23 mouse cellular contexts compared by ENCODE assay signal in the genomic region with DNA sequence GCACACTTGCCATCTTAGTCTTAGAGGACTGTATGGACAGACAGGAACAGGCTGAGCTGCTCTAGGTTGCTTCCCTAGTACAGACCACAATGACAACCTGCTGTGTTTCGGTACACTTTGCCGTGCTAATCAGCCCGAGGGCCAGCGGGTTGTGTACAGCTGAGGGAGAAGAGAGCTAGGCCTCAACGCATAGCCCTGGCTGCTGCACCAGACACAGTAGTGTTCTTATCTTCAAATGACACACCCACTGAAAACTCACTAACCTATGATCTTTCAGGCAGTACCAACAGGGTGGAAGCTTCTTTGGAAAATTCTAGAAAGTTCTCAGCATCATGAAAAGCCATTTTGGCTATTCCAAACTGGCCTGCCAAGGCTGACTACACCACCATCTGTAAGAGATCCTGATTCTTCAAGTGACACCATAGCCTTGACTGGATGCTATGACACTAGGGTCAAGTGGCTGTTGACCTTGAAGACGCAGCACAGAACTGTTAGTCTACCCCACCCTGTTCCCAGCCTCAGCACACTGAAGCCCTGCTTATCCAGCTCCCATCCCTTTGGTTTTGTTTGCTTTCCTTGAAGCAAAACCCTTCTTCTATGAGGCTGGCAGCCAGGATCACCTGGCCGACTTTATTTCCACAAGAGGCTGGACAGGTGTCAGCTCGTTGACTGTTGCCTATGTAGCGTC. TPM values are rescaled to one million over a fixed set of nuclear protein-coding genes. Genes with fewer than 3 reads are reported as not detected.
A peak's percentile ranks its signal among the peaks of the same experiment; 100 is the strongest.
DNase-seq lines count a peak whose midpoint lies in the region; ATAC-seq and TF ChIP-seq lines count a peak whose summit lies in the region.
"Had no signal": no experiment of that assay in that cellular context is flagged by ENCODE, and none has a peak within 500 bp of the region (broad histone marks: within the 10 kb centered on the region; RNA-seq: fewer than 3 reads in every experiment).

No protein-coding gene starts in this region.

- peak; percentile 73; the same call in 1 of the 2 replicates for ATAC-seq in stomach, embryonic 15.5 days (ENCODE audit: insufficient read depth, low FRiP score, low read depth)
- ATAC-seq in stomach, postnatal 0 days (ENCODE audit: low FRiP score, low TSS enrichment), result no peak
- peak; percentile 90 for ATAC-seq in liver, embryonic 14.5 days (ENCODE audit: insufficient read depth)
- no peak for ATAC-seq in forebrain, postnatal 0 days
- ATAC-seq: forebrain, embryonic 15.5 days; lung, postnatal 0 days had no signal

- peak overlapping the region; percentile 3; the same call in 1 of the 2 replicates for H3K27ac ChIP-seq in heart, embryonic 10.5 days
- H3K27ac ChIP-seq in stomach, embryonic 15.5 days, result no peak overlapping the region
- no peak overlapping the region for H3K27ac ChIP-seq in stomach, postnatal 0 days (replicated peaks)
- H3K27ac ChIP-seq in liver, embryonic 14.5 days, result peak overlapping the region; percentile 61
- no peak overlapping the region for H3K27ac ChIP-seq in forebrain, postnatal 0 days (ENCODE audit: low read depth, low read length)
- H3K27ac ChIP-seq: forebrain, embryonic 15.5 days; gastrocnemius, adult 2 months had no signal

- peak; percentile 84 for DNase-seq in heart, embryonic 10.5 days (ENCODE audit: low spot score)
- no peak for DNase-seq in heart, postnatal 10 days
- DNase-seq in stomach, postnatal 0 days (ENCODE audit: low spot score), result no peak
- peak; percentile 60 to 69 (median 67) for DNase-seq in liver, embryonic 14.5 days (ENCODE audit: low read depth in 3 of 3, low spot score in 3 of 3)
- DNase-seq in kidney, adult 8-10 months, result no peak
- DNase-seq in frontal cortex, adult 2 months (ENCODE audit: extremely low spot score in 1 of 2, low spot score in 1 of 2), result no peak
- DNase-seq in forebrain, postnatal 0 days, result no peak
- DNase-seq: adrenal gland, postnatal 14 days; cerebellum, adult 9-11 months; gastrocnemius, adult 2 months; heart, postnatal 36 days; kidney, adult 9 months; kidney, postnatal 36 days; layer of hippocampus, adult 9-11 months; thymus, postnatal 25 days had no signal

- no peaks in the 10 kb centered on the region for H3K36me3 ChIP-seq in heart, embryonic 10.5 days
- no peaks in the 10 kb centered on the region for H3K36me3 ChIP-seq in stomach, embryonic 15.5 days
- H3K36me3 ChIP-seq in stomach, postnatal 0 days (ENCODE audit: control insufficient read depth, insufficient read depth, low read length), result no peaks in the 10 kb centered on the region
- no peaks in the 10 kb centered on the region for H3K36me3 ChIP-seq in liver, embryonic 14.5 days (replicated peaks; ENCODE audit: control insufficient read depth, insufficient read depth, low read depth)
- no peaks in the 10 kb centered on the region for H3K36me3 ChIP-seq in forebrain, postnatal 0 days (ENCODE audit: insufficient read depth)
- H3K36me3 ChIP-seq: forebrain, embryonic 15.5 days had no signal

- peaks cover 40% of the 10 kb centered on the region for H3K27me3 ChIP-seq in heart, embryonic 10.5 days (ENCODE audit: insufficient read depth, poor library complexity, severe bottlenecking)
- no peaks in the 10 kb centered on the region for H3K27me3 ChIP-seq in stomach, embryonic 15.5 days (replicated peaks)
- no peaks in the 10 kb centered on the region for H3K27me3 ChIP-seq in stomach, postnatal 0 days (ENCODE audit: control insufficient read depth, insufficient read depth, low read length)
- H3K27me3 ChIP-seq in liver, embryonic 14.5 days (ENCODE audit: control insufficient read depth, insufficient read depth, low read length), result peaks cover 4% of the 10 kb centered on the region
- H3K27me3 ChIP-seq in forebrain, postnatal 0 days (ENCODE audit: insufficient read depth, low read length), result no peaks in the 10 kb centered on the region
- H3K27me3 ChIP-seq: forebrain, embryonic 15.5 days had no signal

- H3K4me2 ChIP-seq in stomach, embryonic 15.5 days, result no peak overlapping the region
- no peak overlapping the region for H3K4me2 ChIP-seq in stomach, postnatal 0 days (replicated peaks; ENCODE audit: low read depth)
- H3K4me2 ChIP-seq in liver, embryonic 14.5 days (ENCODE audit: low read depth), result peak overlapping the region; percentile 41
- no peak overlapping the region for H3K4me2 ChIP-seq in forebrain, postnatal 0 days (ENCODE audit: low read depth)
- H3K4me2 ChIP-seq: forebrain, embryonic 15.5 days had no signal

- H3K4me3 ChIP-seq in heart, embryonic 10.5 days, result no peak overlapping the region
- H3K4me3 ChIP-seq in stomach, embryonic 15.5 days (replicated peaks), result no peak overlapping the region
- no peak overlapping the region for H3K4me3 ChIP-seq in stomach, postnatal 0 days (ENCODE audit: low read depth, low read length)
- peak overlapping the region; percentile 3 to 4; a peak in 1 of 4 replicates for H3K4me3 ChIP-seq in liver, embryonic 14.5 days (ENCODE audit: insufficient read depth in 1 of 2, low read depth in 2 of 2, low read length in 2 of 2)
- no peak overlapping the region for H3K4me3 ChIP-seq in forebrain, postnatal 0 days (ENCODE audit: low read depth, low read length)
- H3K4me3 ChIP-seq: forebrain, embryonic 15.5 days; gastrocnemius, adult 2 months had no signal

- H3K9ac ChIP-seq in stomach, embryonic 15.5 days, result no peak overlapping the region
- no peak overlapping the region for H3K9ac ChIP-seq in stomach, postnatal 0 days (ENCODE audit: low read length)
- peak overlapping the region; percentile 44 for H3K9ac ChIP-seq in liver, embryonic 14.5 days (replicated peaks)
- no peak overlapping the region for H3K9ac ChIP-seq in forebrain, postnatal 0 days
- H3K9ac ChIP-seq: forebrain, embryonic 15.5 days had no signal

- intact Hi-C loops in heart, postnatal 10 days (cut with DNase I), result no loop called here

- H3K9me3 ChIP-seq in heart, embryonic 10.5 days, result no peaks in the 10 kb centered on the region
- H3K9me3 ChIP-seq in stomach, embryonic 15.5 days, result no peaks in the 10 kb centered on the region
- no peaks in the 10 kb centered on the region for H3K9me3 ChIP-seq in stomach, postnatal 0 days (ENCODE audit: control insufficient read depth, low read length)
- H3K9me3 ChIP-seq in liver, embryonic 14.5 days (ENCODE audit: control insufficient read depth, low read length), result no peaks in the 10 kb centered on the region
- no peaks in the 10 kb centered on the region for H3K9me3 ChIP-seq in forebrain, postnatal 0 days (ENCODE audit: low read length)
- H3K9me3 ChIP-seq: forebrain, embryonic 15.5 days; megakaryocyte, embryonic 14.5 days had no signal

- no peak for TF ChIP-seq EP300 in stomach, postnatal 0 days (optimal IDR thresholded peaks at IDR 0.05)
- TF ChIP-seq EP300 in liver, embryonic 14.5 days (IDR thresholded peaks at IDR 0.05; ENCODE audit: low read depth), result peak; percentile 70

- WGBS in heart, embryonic 10.5 days, result 58% methylated on average over 9 of the region's 9 CpGs
- WGBS in stomach, embryonic 15.5 days, result 71% methylated on average over 9 of the region's 9 CpGs
- WGBS in stomach, postnatal 0 days, result 55% methylated on average over 9 of the region's 9 CpGs
- 40% methylated on average over 9 of the region's 9 CpGs for WGBS in liver, embryonic 14.5 days (ENCODE audit: insufficient replicate concordance)
- WGBS in forebrain, postnatal 0 days, result 89% methylated on average over 9 of the region's 9 CpGs

- peaks cover 23% of the 10 kb centered on the region for H3K4me1 ChIP-seq in heart, embryonic 10.5 days
- peaks cover 9% of the 10 kb centered on the region for H3K4me1 ChIP-seq in stomach, embryonic 15.5 days
- H3K4me1 ChIP-seq in stomach, postnatal 0 days (replicated peaks; ENCODE audit: control insufficient read depth, insufficient read depth), result no peaks in the 10 kb centered on the region
- H3K4me1 ChIP-seq in liver, embryonic 14.5 days (replicated peaks; ENCODE audit: control insufficient read depth in 2 of 2, insufficient read depth in 2 of 2, low read length in 1 of 2), result peaks cover 45 to 54% of the 10 kb centered on the region in 2 experiments
- peaks cover 17% of the 10 kb centered on the region for H3K4me1 ChIP-seq in forebrain, postnatal 0 days (ENCODE audit: insufficient read depth)
- H3K4me1 ChIP-seq: megakaryocyte, embryonic 14.5 days had no signal

- TF ChIP-seq CTCF in stomach, postnatal 0 days (IDR thresholded peaks at IDR 0.05; ENCODE audit: low read depth), result no peak
- no peak for TF ChIP-seq CTCF in liver, embryonic 14.5 days (IDR thresholded peaks at IDR 0.05; ENCODE audit: low read depth)
- no peak for TF ChIP-seq CTCF in forebrain, postnatal 0 days (IDR thresholded peaks at IDR 0.05; ENCODE audit: low read depth)

RNA-seq across cellular contexts. Expression of a gene that starts 16.3 kb away (rescaled TPM):
- polyA plus RNA-seq in heart, embryonic 10.5 days (2016; fragmentation: Nextera tagmentation; extraction: Ambion mirVana), result not detected in 2 replicates
- not detected for total RNA-seq in heart, postnatal 10 days (2021)
- 2.4 and 3.3 TPM in 2 replicates for polyA plus RNA-seq in stomach, embryonic 15.5 days (2015; fragmentation: Nextera tagmentation; extraction: Ambion mirVana)
- polyA plus RNA-seq in stomach, postnatal 0 days (2015; fragmentation: Nextera tagmentation; extraction: Ambion mirVana), result 0.13 and 0.41 TPM in 2 replicates
- 12.0 and 14.6 TPM in 2 replicates for polyA plus RNA-seq in liver, embryonic 14.5 days (2012; rRNA removed)
- polyA plus RNA-seq in liver, embryonic 14.5 days (2014; fragmentation: Nextera tagmentation; extraction: Ambion mirVana), result 28.4 and 29.9 TPM in 2 replicates
- 0.11 TPM in 1 of 2 replicates, not detected in the other for polyA plus RNA-seq in frontal cortex, adult 2 months (2012; rRNA removed)
- total RNA-seq in forebrain, postnatal 0 days (2014; rRNA removed), result not detected in 2 replicates
- not detected in 2 replicates for polyA plus RNA-seq in forebrain, postnatal 0 days (2015; fragmentation: Nextera tagmentation; extraction: Ambion mirVana)
- total RNA-seq: gastrocnemius, adult 2 months; heart, adult 8-10 months; heart, postnatal 36 days; left cerebral cortex, postnatal 14 days had no signal
- polyA plus RNA-seq: neural tube, embryonic 11.5 days; testis, adult 2 months had no signal

Comparison
In these comparisons a context has a peak if more than half of its experiments do, and no peak if none do; other contexts are left out.
1. DNase-seq: peak in heart, embryonic 10.5 days (single experiment) and liver, embryonic 14.5 days (3 of 3); none in heart, postnatal 10 days (0 of 2), stomach, postnatal 0 days (single experiment), kidney, adult 8-10 months (0 of 2), frontal cortex, adult 2 months (0 of 2) and forebrain, postnatal 0 days (single experiment).
2. ATAC-seq: peak in stomach, embryonic 15.5 days (single experiment) and liver, embryonic 14.5 days (single experiment); none in stomach, postnatal 0 days (single experiment) and forebrain, postnatal 0 days (single experiment).
3. H3K27ac ChIP-seq: peak in heart, embryonic 10.5 days (single experiment) and liver, embryonic 14.5 days (single experiment); none in stomach, embryonic 15.5 days (single experiment), stomach, postnatal 0 days (single experiment) and forebrain, postnatal 0 days (single experiment).
4. H3K4me3 ChIP-seq: peak in liver, embryonic 14.5 days (2 of 2); none in heart, embryonic 10.5 days (single experiment), stomach, embryonic 15.5 days (single experiment), stomach, postnatal 0 days (single experiment) and forebrain, postnatal 0 days (single experiment).